Mouse (Mus musculus) forebrain, embryonic 12.5 days (tissue): ENCODE measurements around the gene Nr2e1. TPM values are rescaled to one million over a fixed set of nuclear protein-coding genes. Genes with fewer than 3 reads are reported as not detected.
A peak's percentile ranks its signal among the peaks of the same experiment; 100 is the strongest.

Experiments used
- ATAC-seq: fragments of 200-750 bp; cut with Nextera tagmentation; 2 replicates; pipeline ENCODE4 v1.8.0; 2017; ENCODE audit warnings: moderate TSS enrichment; ENCODE audit not compliant: low FRiP score
- H3K27ac ChIP-seq: fragments of 300-500 bp; sonication (generic); 2 replicates; pipeline ENCODE4 v1.5.1; 2016; ENCODE audit warnings: mild to moderate bottlenecking
- H3K27me3 ChIP-seq: fragments of 300-500 bp; sonication (generic); 2 replicates; pipeline ENCODE4 v1.6.1; 2016; ENCODE audit warnings: mild to moderate bottlenecking
- H3K36me3 ChIP-seq: fragments of 300-500 bp; sonication (generic); replicated peaks from 2 replicates; pipeline ENCODE4 v1.6.1; 2016; ENCODE audit warnings: mild to moderate bottlenecking
- H3K4me1 ChIP-seq: fragments of 300-500 bp; sonication (generic); 2 replicates; pipeline ENCODE4 v1.6.1; 2016
- H3K4me2 ChIP-seq: fragments of 300-500 bp; sonication (generic); 2 replicates; pipeline ENCODE4 v1.6.1; 2016; ENCODE audit warnings: mild to moderate bottlenecking, moderate library complexity
- H3K4me3 ChIP-seq: fragments of 300-500 bp; sonication (generic); replicated peaks from 2 replicates; pipeline ENCODE4 v1.5.1; 2016; ENCODE audit warnings: mild to moderate bottlenecking
- H3K9ac ChIP-seq: fragments of 300-500 bp; sonication (generic); 2 replicates; pipeline ENCODE4 v1.6.1; 2016; ENCODE audit warnings: mild to moderate bottlenecking
- H3K9me3 ChIP-seq: fragments of 300-500 bp; sonication (generic); 2 replicates; pipeline ENCODE4 v1.6.1; 2016
- WGBS: fragments of 180-500 bp; shearing (Covaris S2); methylation state at CpG from one replicate; pipeline ENCODE4 v1.1.7; 2016; 5-methylcytosine and 5-hydroxymethylcytosine counted together
- polyA plus RNA-seq: library from polyadenylated mRNA; unstranded; fragments of >200 nt; fragmentation: Nextera tagmentation; extraction: Ambion mirVana; gene quantifications from 2 replicates; pipeline ENCODE4 v1.2.1, GENCODE M21; 2016

Nr2e1 gene
- polyA plus RNA-seq, 1 experiment from 2014 or later = 104 TPM

DNA sequence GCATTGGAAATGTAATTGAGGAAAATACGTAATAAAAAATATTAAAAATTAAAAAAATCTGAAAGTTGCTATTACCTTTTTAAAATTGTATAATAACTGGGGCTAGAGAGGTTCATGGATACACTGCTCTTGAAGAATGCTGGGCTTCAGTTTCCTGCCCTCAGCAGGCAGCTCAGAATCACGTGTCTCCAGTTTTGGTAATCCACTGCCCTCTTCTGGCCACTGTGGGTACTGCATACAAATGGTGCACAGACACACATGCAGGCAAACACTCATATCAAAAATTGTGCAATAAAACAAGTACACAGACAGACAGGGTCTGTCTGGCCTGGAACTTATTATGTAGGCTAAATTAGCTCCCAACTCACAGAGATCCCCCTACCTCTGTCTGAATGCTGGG is 21.4 kb upstream of the Nr2e1 start:
- no peak overlapping the region for H3K27ac ChIP-seq
- H3K36me3 ChIP-seq = no peaks in the 10 kb centered on the region; the same call in 1 of the 2 replicates
- ATAC-seq = no peak
- 0 out of 2 replicates have a peak, but pooled peaks cover 3% of the 10 kb centered on the region for H3K4me1 ChIP-seq
- 77% methylated on average over 2 of the region's 2 CpGs for WGBS
- no peak overlapping the region for H3K4me2 ChIP-seq
- no peak overlapping the region for H3K4me3 ChIP-seq
- peaks cover 3% of the 10 kb centered on the region; the same call in 1 of the 2 replicates for H3K27me3 ChIP-seq
- no peak overlapping the region for H3K9ac ChIP-seq
- H3K9me3 ChIP-seq = peaks cover 17% of the 10 kb centered on the region

- Histone ChIP-seq H3K4me2 (no peak overlapping the region), H3K4me3 (no peak overlapping the region), H3K4me1 (0 out of 2 replicates have a peak, but pooled peaks cover under 1% of the 10 kb centered on the region), H3K9ac (no peak overlapping the region), H3K27me3 (no peaks in the 10 kb centered on the region), H3K9me3 (peaks cover 12% of the 10 kb centered on the region), H3K36me3 (no peaks in the 10 kb centered on the region; the same call in 1 of the 2 replicates), H3K27ac (no peak overlapping the region)
- 34% methylated on average over 10 of the region's 10 CpGs for WGBS
- ATAC-seq = no peak
Measured at GRCm38 (mm10) chr10:42601556-42601955, 18.1 kb upstream of the Nr2e1 start.

GRCm38 (mm10) chr10:42598615-42599014 is 15.2 kb upstream of the Nr2e1 start:
- 90% methylated on average over 8 of the region's 8 CpGs for WGBS
- no peak overlapping the region for H3K4me3 ChIP-seq
- no peak overlapping the region for H3K27ac ChIP-seq
- H3K27me3 ChIP-seq = peaks cover 18% of the 10 kb centered on the region
- no peak for ATAC-seq
- H3K4me2 ChIP-seq = no peak overlapping the region
- H3K36me3 ChIP-seq = no peaks in the 10 kb centered on the region
- H3K9ac ChIP-seq = no peak overlapping the region
- H3K9me3 ChIP-seq = no peaks in the 10 kb centered on the region
- 0 out of 2 replicates have a peak, but pooled peaks cover 2% of the 10 kb centered on the region for H3K4me1 ChIP-seq

- no peak for ATAC-seq
- Histone ChIP-seq H3K4me2 (0 out of 2 replicates have a peak overlapping the region, but pooled peaks have one; percentile 66), H3K4me1 (peaks cover 53% of the 10 kb centered on the region), H3K9me3 (no peaks in the 10 kb centered on the region), H3K27me3 (peaks cover 54% of the 10 kb centered on the region), H3K4me3 (no peak overlapping the region), H3K27ac (no peak overlapping the region), H3K36me3 (no peaks in the 10 kb centered on the region), H3K9ac (no peak overlapping the region)
- 28% methylated on average over 7 of the region's 7 CpGs for WGBS
Measured at GRCm38 (mm10) chr10:42593201-42593600, 9.8 kb upstream of the Nr2e1 start.

DNA sequence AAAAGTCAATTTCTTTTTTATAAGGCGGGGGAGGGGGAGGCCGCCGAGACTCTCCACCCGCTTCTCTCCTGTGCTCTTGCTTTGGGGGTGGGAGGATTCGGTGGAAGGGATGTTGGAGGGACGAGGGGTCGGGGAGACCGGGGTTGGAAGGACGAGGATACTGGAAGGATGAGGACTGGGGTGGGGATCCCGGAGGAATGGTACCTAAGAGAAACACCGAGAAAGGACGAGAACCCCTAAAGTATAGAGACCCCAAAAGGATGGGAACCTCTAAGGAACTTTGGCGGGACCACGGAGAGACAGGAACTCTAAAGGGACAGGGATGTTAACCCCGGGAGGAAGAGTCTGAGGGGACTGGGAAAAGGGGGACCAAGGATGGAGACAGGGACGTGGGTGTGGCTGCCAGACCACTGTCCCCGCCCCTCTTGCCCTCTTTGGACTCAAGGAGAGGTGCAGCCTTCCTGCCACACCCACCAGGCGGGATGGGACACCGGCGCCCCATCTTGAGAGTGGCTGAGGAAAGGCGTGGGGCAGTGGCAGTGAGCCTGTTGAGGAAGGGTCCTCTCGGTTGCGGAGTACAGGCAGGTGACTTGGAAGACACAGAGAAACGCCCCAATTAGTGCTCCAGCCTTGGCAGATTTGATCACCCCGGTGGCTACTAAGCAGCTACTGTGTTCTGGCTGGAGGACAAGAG is 8.7 kb upstream of the Nr2e1 start:
- H3K9ac ChIP-seq = peak overlapping the region; percentile 58
- H3K4me3 ChIP-seq = peak overlapping the region; percentile 44
- H3K36me3 ChIP-seq = no peaks in the 10 kb centered on the region
- peak overlapping the region; percentile 66 for H3K4me2 ChIP-seq
- 0% methylated on average over 25 of the region's 25 CpGs for WGBS
- no peaks in the 10 kb centered on the region for H3K9me3 ChIP-seq
- peaks cover 63% of the 10 kb centered on the region for H3K4me1 ChIP-seq
- peak overlapping the region; percentile 85; the same call in 1 of the 2 replicates for H3K27ac ChIP-seq
- H3K27me3 ChIP-seq = peaks cover 65% of the 10 kb centered on the region
- peak; percentile 47 for ATAC-seq

- Histone ChIP-seq H3K27me3 (peaks cover 72% of the 10 kb centered on the region), H3K9me3 (no peaks in the 10 kb centered on the region), H3K27ac (peak overlapping the region; percentile 85), H3K9ac (peak overlapping the region; percentile 58), H3K4me1 (peaks cover 70% of the 10 kb centered on the region), H3K4me2 (peak overlapping the region; percentile 66), H3K36me3 (no peaks in the 10 kb centered on the region; the same call in 1 of the 2 replicates), H3K4me3 (peak overlapping the region; percentile 44)
- WGBS = under 1% methylated on average over 67 of the region's 67 CpGs
- ATAC-seq = peak; percentile 72
Measured at GRCm38 (mm10) chr10:42591185-42591992, 8.0 kb upstream of the Nr2e1 start.

DNA sequence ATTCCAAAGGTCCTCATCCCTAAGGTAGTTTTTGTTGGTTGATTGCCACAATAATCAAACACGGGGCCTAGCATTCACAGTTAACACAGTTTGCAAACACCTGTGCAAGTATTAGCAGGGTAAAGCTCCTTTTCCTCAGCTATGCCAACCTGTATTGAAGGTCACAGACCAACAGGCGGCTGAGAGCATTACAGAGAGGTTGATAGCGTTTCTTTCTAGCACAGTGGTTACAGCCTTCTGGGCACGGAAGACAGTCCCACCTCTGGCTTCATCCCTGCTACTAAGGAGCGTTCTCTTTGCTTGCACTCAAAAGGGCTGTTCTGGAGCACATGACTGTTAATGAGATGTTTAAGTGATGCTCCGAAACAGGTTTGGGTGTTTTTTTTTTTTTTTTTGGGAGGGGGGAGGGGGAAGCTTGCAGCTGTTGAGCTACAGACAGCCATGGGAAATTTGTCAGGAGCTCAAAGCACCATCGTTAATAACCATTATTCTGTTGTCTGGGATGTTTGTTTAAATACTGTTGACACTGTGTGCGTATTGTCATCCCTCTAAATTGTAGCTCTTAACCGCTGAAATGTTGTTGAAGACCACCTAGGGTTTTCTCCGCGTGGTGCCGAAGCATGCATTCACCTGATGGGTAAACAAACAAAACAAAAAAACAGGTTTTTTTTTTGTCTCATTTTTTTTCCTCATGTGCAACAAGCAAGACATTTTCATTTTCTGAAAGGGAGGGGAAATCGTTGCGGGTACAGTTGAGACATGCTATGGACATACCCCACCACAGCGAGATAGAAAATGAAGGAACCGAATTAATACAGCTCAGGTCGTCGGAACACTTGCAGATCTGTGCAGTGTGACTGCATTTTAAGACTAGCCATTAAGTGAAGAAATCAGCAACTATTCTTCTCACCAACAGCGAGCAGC is 7.1 kb upstream of the Nr2e1 start:
- under 1% methylated on average over 19 of the region's 19 CpGs for WGBS
- peak overlapping the region; percentile 85 for H3K27ac ChIP-seq
- H3K36me3 ChIP-seq = no peaks in the 10 kb centered on the region; the same call in 1 of the 2 replicates
- no peak for ATAC-seq
- peak overlapping the region; percentile 44 for H3K4me3 ChIP-seq
- peaks cover 77% of the 10 kb centered on the region for H3K27me3 ChIP-seq
- H3K4me1 ChIP-seq = peaks cover 76% of the 10 kb centered on the region
- H3K9ac ChIP-seq = peak overlapping the region; percentile 58
- H3K4me2 ChIP-seq = peak overlapping the region; percentile 66
- H3K9me3 ChIP-seq = no peaks in the 10 kb centered on the region

- WGBS = 10% methylated on average over 5 of the region's 5 CpGs
- Histone ChIP-seq H3K27ac (no peak overlapping the region), H3K27me3 (peaks cover 72% of the 10 kb centered on the region), H3K4me2 (0 out of 2 replicates have a peak overlapping the region, but pooled peaks have one; percentile 2), H3K9me3 (no peaks in the 10 kb centered on the region), H3K4me3 (no peak overlapping the region), H3K4me1 (peaks cover 84% of the 10 kb centered on the region), H3K36me3 (no peaks in the 10 kb centered on the region; the same call in 1 of the 2 replicates), H3K9ac (no peak overlapping the region)
- ATAC-seq = no peak
Measured at GRCm38 (mm10) chr10:42589505-42589904, 6.1 kb upstream of the Nr2e1 start.

- Histone ChIP-seq H3K4me2 (peak overlapping the region; percentile 8; the same call in 1 of the 2 replicates), H3K27me3 (peaks cover 63% of the 10 kb centered on the region)
Measured at GRCm38 (mm10) chr10:42587961-42588750, 4.7 kb upstream of the Nr2e1 start.

GRCm38 (mm10) chr10:42585596-42586305 is 2.3 kb upstream of the Nr2e1 start:
- Histone ChIP-seq H3K9me3 (no peaks in the 10 kb centered on the region), H3K4me3 (peak overlapping the region; percentile 72), H3K4me1 (peaks cover 71% of the 10 kb centered on the region), H3K36me3 (no peaks in the 10 kb centered on the region; the same call in 1 of the 2 replicates), H3K9ac (peak overlapping the region; percentile 97), H3K27me3 (peaks cover 46% of the 10 kb centered on the region), H3K27ac (peak overlapping the region; percentile 90), H3K4me2 (peak overlapping the region; percentile 73)
- ATAC-seq = no peak
- 7% methylated on average over 22 of the region's 22 CpGs for WGBS

More at GRCm38 (mm10) chr10:42587961-42588750, 4.7 kb upstream of the Nr2e1 start:
- 0 out of 2 replicates have a peak overlapping the region, but pooled peaks have one; percentile 13 for H3K9ac ChIP-seq
- no peaks in the 10 kb centered on the region; the same call in 1 of the 2 replicates for H3K36me3 ChIP-seq
- peaks cover 84% of the 10 kb centered on the region for H3K4me1 ChIP-seq
- H3K27ac ChIP-seq = peak overlapping the region; percentile 59
- H3K4me3 ChIP-seq = no peak overlapping the region
- no peak for ATAC-seq
- no peaks in the 10 kb centered on the region for H3K9me3 ChIP-seq
- 15% methylated on average over 8 of the region's 8 CpGs for WGBS
